Mouse (Mus musculus) ES-Bruce4 (cell line): ENCODE results near the gene Filip1l.

Experiments
- EP300 ChIP-seq: IDR thresholded peaks from 2 replicates; pipeline ENCODE4 v1.6.1; 2011; ENCODE audit warnings: low read depth, low read length; ENCODE audit not compliant: insufficient read depth
- POLR2A ChIP-seq: IDR thresholded peaks from one replicate; pipeline ENCODE4 v1.8.1; 2011; ENCODE audit warnings: low read length; ENCODE audit not compliant: insufficient read depth

- TF ChIP-seq EP300 (no peak), POLR2A (no peak)
Measured at GRCm38 (mm10) chr16:57419332-57419731, 66.4 kb downstream of the Filip1l start.
